Mouse (Mus musculus) neural tube, embryonic 11.5 days (tissue): ENCODE measurements around the gene Trim56. TPM values are rescaled to one million over a fixed set of nuclear protein-coding genes. Genes with fewer than 3 reads are reported as not detected.

ENCODE experiments used
- ATAC-seq: fragments of 200-750 bp; cut with Nextera tagmentation; 2 replicates; pipeline ENCODE4 v1.8.0; 2017; ENCODE audit warnings: moderate number of reproducible peaks, mild to moderate bottlenecking, moderate TSS enrichment, moderate library complexity; ENCODE audit not compliant: insufficient read depth, low FRiP score, low TSS enrichment
- DNase-seq: peaks from one replicate; pipeline ENCODE4 v3.0.0-alpha.2; 2015; ENCODE audit warnings: low spot score
- H3K27ac ChIP-seq: fragments of 300-500 bp; sonication (generic); 2 replicates; pipeline ENCODE4 v1.5.1; 2014; ENCODE audit warnings: low read depth, mild to moderate bottlenecking, low read length
- H3K27me3 ChIP-seq: fragments of 300-500 bp; sonication (generic); 2 replicates; pipeline ENCODE4 v1.6.1; 2014; ENCODE audit warnings: mild to moderate bottlenecking, low read length, mixed read lengths; ENCODE audit not compliant: control insufficient read depth, insufficient read depth
- H3K36me3 ChIP-seq: fragments of 300-500 bp; sonication (generic); 2 replicates; pipeline ENCODE4 v1.6.1; 2014; ENCODE audit warnings: mild to moderate bottlenecking, low read length, moderate library complexity, mixed read lengths; ENCODE audit not compliant: control insufficient read depth, insufficient read depth
- H3K4me1 ChIP-seq: fragments of 300-500 bp; sonication (generic); 2 replicates; pipeline ENCODE4 v1.6.1; 2014; ENCODE audit warnings: low read length, mixed read lengths; ENCODE audit not compliant: control insufficient read depth, insufficient read depth
- H3K4me2 ChIP-seq: fragments of 300-500 bp; sonication (generic); 2 replicates; pipeline ENCODE4 v1.6.1; 2014; ENCODE audit warnings: low read depth, mild to moderate bottlenecking, moderate library complexity
- H3K4me3 ChIP-seq: fragments of 300-500 bp; sonication (generic); 2 replicates; pipeline ENCODE4 v1.5.1; 2014; ENCODE audit warnings: low read depth, low read length
- H3K9ac ChIP-seq: fragments of 300-500 bp; sonication (generic); 2 replicates; pipeline ENCODE4 v1.6.1; 2014; ENCODE audit warnings: mild to moderate bottlenecking, low read length
- H3K9me3 ChIP-seq: fragments of 300-500 bp; sonication (generic); 2 replicates; pipeline ENCODE4 v1.6.1; 2016; ENCODE audit warnings: low read length; ENCODE audit not compliant: control insufficient read depth
- WGBS: fragments of 180-500 bp; shearing (Covaris S2); extraction: QIAGEN DNeasy Blood & Tissue Kit; methylation state at CpG from one replicate; pipeline ENCODE4 v1.1.7; 2014; 5-methylcytosine and 5-hydroxymethylcytosine counted together
- polyA plus RNA-seq: library from polyadenylated mRNA; unstranded; fragments of >200 nt; fragmentation: Nextera tagmentation; extraction: Ambion mirVana; gene quantifications from 2 replicates; pipeline ENCODE4 v1.2.1, GENCODE M21; 2014

Gene Trim56
- polyA plus RNA-seq, 1 experiment from 2014 or later: 4.9 TPM

DNA sequence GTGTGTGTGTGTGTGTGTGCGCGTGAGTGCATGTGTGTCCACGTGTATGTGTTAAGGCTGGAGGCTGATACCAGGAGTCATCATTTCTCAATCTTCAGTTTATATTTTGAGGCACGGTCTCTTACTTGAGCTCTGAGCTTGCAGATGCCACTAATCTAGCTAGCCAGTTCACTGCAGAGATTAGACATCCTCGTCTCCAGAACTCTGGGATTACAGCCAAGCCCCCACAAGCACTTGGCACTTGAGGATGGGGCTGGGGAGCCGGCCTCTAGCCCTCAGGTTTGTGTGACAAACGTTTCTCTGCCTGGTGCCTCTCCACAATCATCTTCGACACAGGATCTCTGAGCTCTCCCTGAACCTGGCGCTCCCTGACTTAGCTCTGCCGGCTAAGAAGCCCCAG is 25.1 kb downstream of the Trim56 start:
- DNase-seq (no peak), ATAC-seq (no peak)
- no peaks in the 10 kb centered on the region for H3K27me3 ChIP-seq
- H3K27ac ChIP-seq: no peak overlapping the region
- H3K36me3 ChIP-seq: no peaks in the 10 kb centered on the region
- WGBS: 82% methylated on average over 10 of the region's 10 CpGs
- H3K4me3 ChIP-seq: no peak overlapping the region
- no peaks in the 10 kb centered on the region for H3K9me3 ChIP-seq
- no peaks in the 10 kb centered on the region for H3K4me1 ChIP-seq
- H3K9ac ChIP-seq: no peak overlapping the region
- H3K4me2 ChIP-seq: no peak overlapping the region

DNA sequence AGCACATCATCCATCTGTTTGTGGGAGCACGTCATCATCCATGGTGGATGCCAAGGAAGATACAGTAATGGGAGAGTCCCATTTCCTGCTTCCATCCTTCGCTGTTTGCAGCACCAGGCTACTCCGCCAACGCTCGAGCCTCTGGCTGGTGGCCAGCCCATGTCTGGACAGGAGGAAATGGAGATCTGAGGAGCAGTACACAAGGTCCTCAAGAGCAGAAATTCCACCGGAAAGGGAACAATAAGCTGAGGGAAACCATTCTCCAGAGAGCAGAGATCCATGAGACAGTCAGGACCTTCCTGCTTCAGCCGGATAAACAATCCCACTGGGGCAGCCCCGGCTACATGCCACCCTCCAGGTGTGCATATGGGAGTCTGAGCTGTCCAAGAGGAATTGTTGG is 28.6 kb downstream of the Trim56 start:
- Histone ChIP-seq H3K27me3 (no peaks in the 10 kb centered on the region), H3K4me2 (no peak overlapping the region), H3K4me1 (no peaks in the 10 kb centered on the region), H3K4me3 (no peak overlapping the region), H3K36me3 (no peaks in the 10 kb centered on the region), H3K27ac (no peak overlapping the region), H3K9ac (no peak overlapping the region), H3K9me3 (no peaks in the 10 kb centered on the region)
- DNase-seq (no peak), ATAC-seq (no peak)
- WGBS: 90% methylated on average over 8 of the region's 8 CpGs

DNA sequence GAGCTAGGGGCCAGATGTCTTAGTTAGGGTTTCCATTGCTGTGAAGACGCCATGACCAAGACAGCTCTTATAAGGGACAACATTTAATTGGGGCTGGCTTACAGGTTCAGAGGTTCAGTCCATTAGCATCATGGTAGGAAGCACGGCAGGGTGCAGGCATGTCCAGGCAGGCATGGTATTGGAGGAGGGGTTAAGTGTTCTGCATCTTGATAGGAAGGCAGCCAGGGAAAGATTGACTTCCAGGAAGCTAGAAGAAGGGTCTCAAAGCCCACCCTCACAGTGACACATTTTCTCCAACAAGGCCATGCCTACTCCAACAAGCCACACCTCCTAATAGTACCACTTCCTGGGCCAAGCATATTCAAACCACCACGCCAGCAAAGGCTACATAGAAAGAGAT is 30.3 kb downstream of the Trim56 start:
- no peak overlapping the region for H3K27ac ChIP-seq
- ATAC-seq (no peak), DNase-seq (no peak)
- H3K36me3 ChIP-seq: no peaks in the 10 kb centered on the region
- no peak overlapping the region for H3K4me3 ChIP-seq
- H3K27me3 ChIP-seq: no peaks in the 10 kb centered on the region
- no peaks in the 10 kb centered on the region for H3K4me1 ChIP-seq
- no peaks in the 10 kb centered on the region for H3K9me3 ChIP-seq
- WGBS: 81% methylated on average over 3 of the region's 3 CpGs
- no peak overlapping the region for H3K9ac ChIP-seq
- no peak overlapping the region for H3K4me2 ChIP-seq

DNA sequence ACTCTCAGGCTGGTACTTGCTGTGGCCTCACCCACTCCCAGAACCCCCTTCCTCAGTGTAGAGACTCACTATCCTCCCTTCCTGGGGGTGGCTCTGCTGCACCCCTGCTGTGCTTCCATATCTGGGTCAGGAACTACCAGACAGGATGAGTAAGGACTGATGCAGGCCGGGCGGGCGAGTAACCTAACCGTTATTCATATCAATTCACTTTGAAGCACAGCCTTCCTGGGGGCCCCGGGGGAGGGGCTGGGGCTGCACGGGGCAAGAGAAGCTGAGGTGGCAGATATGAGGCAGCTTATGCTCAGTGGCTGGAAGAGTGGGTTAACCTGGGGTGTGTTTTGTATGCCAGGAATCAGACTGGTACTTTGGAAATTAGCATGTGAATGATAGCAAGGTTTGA is 31.0 kb downstream of the Trim56 start:
- no peaks in the 10 kb centered on the region for H3K27me3 ChIP-seq
- no peak overlapping the region for H3K9ac ChIP-seq
- H3K4me2 ChIP-seq: no peak overlapping the region
- DNase-seq (no peak), ATAC-seq (no peak)
- WGBS: 81% methylated on average over 6 of the region's 6 CpGs
- H3K4me1 ChIP-seq: no peaks in the 10 kb centered on the region
- H3K27ac ChIP-seq: no peak overlapping the region
- no peaks in the 10 kb centered on the region for H3K36me3 ChIP-seq
- H3K4me3 ChIP-seq: no peak overlapping the region
- no peaks in the 10 kb centered on the region for H3K9me3 ChIP-seq

DNA sequence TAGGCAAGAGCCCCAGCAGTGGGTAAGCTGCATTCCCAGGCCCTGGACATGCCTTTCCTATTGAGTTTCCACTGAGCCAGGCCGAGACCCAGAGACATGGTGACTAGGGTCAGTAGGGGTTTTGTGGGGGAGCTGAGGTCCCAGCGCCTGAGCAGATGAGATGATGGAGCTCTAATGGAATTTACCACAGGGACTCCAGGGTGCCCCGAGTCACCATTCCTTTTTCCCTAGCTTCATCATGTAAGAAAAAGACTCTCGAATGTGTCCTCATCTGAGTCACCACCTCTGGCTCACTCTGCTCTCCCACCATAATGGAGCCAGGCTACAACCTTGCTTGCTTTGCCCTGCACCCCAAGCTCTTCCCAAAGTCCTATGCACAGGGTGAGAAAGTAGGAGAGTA is 33.0 kb downstream of the Trim56 start:
- Histone ChIP-seq H3K9me3 (no peaks in the 10 kb centered on the region), H3K4me1 (no peaks in the 10 kb centered on the region), H3K27ac (no peak overlapping the region), H3K27me3 (no peaks in the 10 kb centered on the region), H3K4me2 (no peak overlapping the region), H3K36me3 (no peaks in the 10 kb centered on the region), H3K4me3 (no peak overlapping the region), H3K9ac (no peak overlapping the region)
- WGBS: 86% methylated on average over 4 of the region's 4 CpGs
- no peak for DNase-seq
- ATAC-seq: no peak

DNA sequence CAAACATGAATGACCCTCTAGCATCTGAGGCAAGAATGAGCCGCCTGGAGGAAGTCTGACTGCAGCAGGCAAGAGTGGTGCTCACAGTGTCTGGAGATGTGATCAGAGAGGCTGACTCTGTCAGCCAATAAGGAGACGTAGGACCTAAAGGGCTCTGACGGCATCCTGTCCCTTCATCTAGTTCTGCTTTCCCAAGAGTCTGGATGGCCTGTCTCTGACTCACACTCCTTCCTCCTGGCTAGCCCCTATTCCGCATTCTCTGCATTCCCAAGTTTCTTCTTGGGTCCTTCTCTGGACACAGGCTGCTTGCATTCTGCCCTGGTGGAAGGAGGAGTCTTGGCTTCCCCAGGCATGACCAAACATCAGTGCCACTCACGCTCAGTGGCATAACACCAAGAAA is 36.2 kb downstream of the Trim56 start:
- DNase-seq (no peak), ATAC-seq (no peak)
- Histone ChIP-seq H3K9ac (no peak overlapping the region), H3K4me2 (no peak overlapping the region), H3K36me3 (no peaks in the 10 kb centered on the region), H3K4me1 (no peaks in the 10 kb centered on the region), H3K4me3 (no peak overlapping the region), H3K9me3 (no peaks in the 10 kb centered on the region), H3K27me3 (no peaks in the 10 kb centered on the region), H3K27ac (no peak overlapping the region)
- WGBS: 57% methylated on average over 5 of the region's 5 CpGs

DNA sequence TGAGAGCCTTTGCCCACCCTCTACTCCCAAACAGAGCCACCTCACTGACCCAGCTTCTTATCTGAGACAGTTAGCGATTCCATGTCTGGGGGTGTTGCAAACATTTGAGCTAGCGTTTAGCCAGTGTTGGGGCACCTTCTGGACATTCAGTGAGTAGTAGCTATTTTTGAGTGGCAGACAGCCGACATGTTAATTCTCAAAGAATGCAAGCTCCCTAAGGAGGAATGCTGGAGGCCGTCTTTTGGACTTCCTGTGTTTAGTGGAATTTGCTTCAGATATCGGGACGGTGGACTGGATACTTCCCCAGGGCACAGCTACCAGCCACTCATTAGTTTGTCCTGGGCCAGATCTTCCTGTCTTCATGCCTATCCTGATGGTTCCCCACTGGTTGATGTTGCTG is 37.4 kb downstream of the Trim56 start:
- 73% methylated on average over 6 of the region's 6 CpGs for WGBS
- H3K4me2 ChIP-seq: no peak overlapping the region
- H3K4me1 ChIP-seq: no peaks in the 10 kb centered on the region
- no peaks in the 10 kb centered on the region for H3K27me3 ChIP-seq
- no peak overlapping the region for H3K27ac ChIP-seq
- H3K9me3 ChIP-seq: no peaks in the 10 kb centered on the region
- H3K36me3 ChIP-seq: no peaks in the 10 kb centered on the region
- H3K4me3 ChIP-seq: no peak overlapping the region
- DNase-seq: no peak
- no peak for ATAC-seq
- H3K9ac ChIP-seq: no peak overlapping the region

DNA sequence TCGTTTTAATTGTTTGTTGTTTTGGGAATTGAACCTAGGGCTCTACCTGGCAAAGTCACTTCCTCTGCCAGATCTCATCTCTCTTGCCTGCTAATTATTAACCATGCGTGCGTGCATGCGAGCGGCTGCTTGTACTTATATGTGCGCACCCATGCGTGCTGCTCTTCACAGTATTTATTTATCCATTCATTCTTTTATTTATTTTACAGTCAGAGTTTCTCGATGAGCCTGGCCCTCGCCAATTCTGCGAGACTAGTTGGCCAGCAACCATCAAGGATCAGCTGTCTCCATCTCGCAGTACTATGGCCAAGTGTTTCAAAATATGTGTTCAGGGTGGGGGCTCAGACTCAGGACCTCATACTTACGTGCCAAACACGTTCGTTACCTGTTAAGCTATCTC is 38.0 kb downstream of the Trim56 start:
- no peaks in the 10 kb centered on the region for H3K9me3 ChIP-seq
- H3K4me3 ChIP-seq: no peak overlapping the region
- no peak overlapping the region for H3K4me2 ChIP-seq
- no peaks in the 10 kb centered on the region for H3K36me3 ChIP-seq
- no peaks in the 10 kb centered on the region for H3K4me1 ChIP-seq
- H3K27me3 ChIP-seq: no peaks in the 10 kb centered on the region
- ATAC-seq (no peak), DNase-seq (no peak)
- H3K27ac ChIP-seq: no peak overlapping the region
- H3K9ac ChIP-seq: no peak overlapping the region
- 91% methylated on average over 14 of the region's 14 CpGs for WGBS

DNA sequence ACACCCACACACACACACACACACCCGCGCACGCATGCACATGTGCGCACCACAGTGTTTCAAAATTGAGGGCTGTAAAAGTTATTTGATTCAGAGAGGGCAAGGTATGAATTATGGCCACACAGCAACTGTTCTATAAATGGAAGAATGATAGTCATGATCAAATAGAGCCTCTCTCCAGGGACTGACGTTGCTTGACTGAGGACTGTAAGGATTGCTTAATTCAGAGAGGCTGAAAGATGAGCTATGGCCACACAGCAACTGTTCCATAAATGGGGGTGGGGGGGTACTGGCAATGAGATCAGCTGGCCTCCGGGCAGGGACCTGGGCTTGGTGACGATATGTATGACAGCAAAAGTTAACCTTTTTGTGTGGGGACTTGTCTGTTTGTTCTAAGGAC is 38.8 kb downstream of the Trim56 start:
- Histone ChIP-seq H3K27me3 (no peaks in the 10 kb centered on the region), H3K4me1 (no peaks in the 10 kb centered on the region), H3K36me3 (no peaks in the 10 kb centered on the region), H3K4me3 (no peak overlapping the region), H3K4me2 (no peak overlapping the region; the same call in 1 of the 2 replicates), H3K9ac (no peak overlapping the region), H3K9me3 (no peaks in the 10 kb centered on the region), H3K27ac (no peak overlapping the region)
- ATAC-seq (no peak), DNase-seq (no peak)
- 92% methylated on average over 7 of the region's 7 CpGs for WGBS
